Mouse (Mus musculus) brain, embryonic 14.5 days (tissue): ENCODE results near the gene Hk2.

Source experiments
- CTCF ChIP-seq: fragments of 200-500 bp; IDR thresholded peaks from 2 replicates; pipeline ENCODE4 v1.5.1; 2012; ENCODE audit warnings: inconsistent platforms, mild to moderate bottlenecking, moderate library complexity, borderline replicate concordance; ENCODE audit not compliant: insufficient read depth, insufficient read length; ENCODE audit errors: extremely low read depth
- POLR2A ChIP-seq: fragments of 200-500 bp; IDR thresholded peaks from 2 replicates; pipeline ENCODE4 v1.6.1; 2012; ENCODE audit warnings: mild to moderate bottlenecking, inconsistent platforms, borderline replicate concordance; ENCODE audit not compliant: poor library complexity, insufficient read depth, insufficient read length, severe bottlenecking; ENCODE audit errors: extremely low read depth

- TF ChIP-seq POLR2A (no peak), CTCF (no peak)
Observed at GRCm38 (mm10) chr6:82753638-82754361, 20.5 kb downstream of the Hk2 start.
